Mouse (Mus musculus) splenic B cell, adult 2 months (primary cell): Measurements from ENCODE around the gene Pnrc1.

Source experiments
- DNase-seq: peaks from one replicate; pipeline ENCODE4 v3.0.0-alpha.2; 2011; ENCODE audit warnings: low read depth, low spot score
- H3K27me3 ChIP-seq: 2 replicates; pipeline ENCODE4 v1.6.1; 2012; ENCODE audit warnings: mild to moderate bottlenecking, low read length, moderate library complexity, mixed read lengths; ENCODE audit not compliant: control insufficient read depth, poor library complexity, insufficient read depth, severe bottlenecking
- H3K36me3 ChIP-seq: 2 replicates; pipeline ENCODE4 v1.6.1; 2012; ENCODE audit warnings: mild to moderate bottlenecking, low read length, moderate library complexity, mixed read lengths; ENCODE audit not compliant: control insufficient read depth, poor library complexity, insufficient read depth, severe bottlenecking

Gene Pnrc1

DNA sequence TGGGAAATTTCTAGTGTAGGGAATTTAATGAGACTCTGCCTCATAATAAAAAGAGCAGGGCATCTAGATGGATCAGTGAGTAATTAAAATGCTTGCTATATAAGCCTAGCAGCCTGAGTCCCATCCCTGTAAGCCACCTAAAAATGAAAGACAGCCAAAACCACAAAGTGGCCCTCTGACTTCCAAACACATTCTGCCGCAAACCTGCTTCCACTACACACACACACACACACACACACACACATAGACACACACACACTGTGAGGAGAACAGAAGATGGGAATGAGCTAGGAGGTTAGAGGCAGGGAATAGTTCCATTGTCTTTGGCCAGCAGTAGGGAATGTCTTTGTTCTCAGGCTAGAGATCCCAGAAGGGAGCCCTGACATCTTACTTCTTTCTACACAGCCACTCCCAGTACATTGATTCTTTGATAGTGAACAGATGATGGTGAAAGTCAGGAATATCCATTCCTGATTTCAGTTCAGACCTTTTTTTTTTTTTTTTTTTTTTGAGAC, 40.2 kb downstream of the Pnrc1 start:
- DNase-seq, result no peak
- H3K36me3 ChIP-seq, result peaks cover 3% of the 10 kb centered on the region
- no peaks in the 10 kb centered on the region for H3K27me3 ChIP-seq

DNA sequence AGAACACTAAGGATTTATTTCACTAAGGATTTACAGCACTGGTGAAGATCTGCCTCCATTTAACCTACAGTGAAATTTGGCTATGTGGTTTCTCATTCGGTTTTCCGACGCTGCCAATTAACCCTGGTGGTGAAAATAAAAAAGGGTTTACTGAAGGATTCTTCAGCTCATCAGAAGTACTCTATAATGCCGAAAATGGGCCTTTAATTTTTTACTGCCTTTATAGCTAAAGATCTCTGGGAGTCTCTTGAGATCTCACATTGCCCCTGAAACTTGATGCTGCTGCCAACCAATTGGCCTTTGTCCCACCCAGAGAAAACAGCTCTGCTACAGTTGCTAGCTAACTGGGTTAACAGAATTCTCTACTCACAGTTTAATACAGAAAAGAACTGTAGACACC, 41.0 kb downstream of the Pnrc1 start:
- Histone ChIP-seq H3K36me3 (peaks cover 8% of the 10 kb centered on the region), H3K27me3 (no peaks in the 10 kb centered on the region)
- DNase-seq, result no peak

DNA sequence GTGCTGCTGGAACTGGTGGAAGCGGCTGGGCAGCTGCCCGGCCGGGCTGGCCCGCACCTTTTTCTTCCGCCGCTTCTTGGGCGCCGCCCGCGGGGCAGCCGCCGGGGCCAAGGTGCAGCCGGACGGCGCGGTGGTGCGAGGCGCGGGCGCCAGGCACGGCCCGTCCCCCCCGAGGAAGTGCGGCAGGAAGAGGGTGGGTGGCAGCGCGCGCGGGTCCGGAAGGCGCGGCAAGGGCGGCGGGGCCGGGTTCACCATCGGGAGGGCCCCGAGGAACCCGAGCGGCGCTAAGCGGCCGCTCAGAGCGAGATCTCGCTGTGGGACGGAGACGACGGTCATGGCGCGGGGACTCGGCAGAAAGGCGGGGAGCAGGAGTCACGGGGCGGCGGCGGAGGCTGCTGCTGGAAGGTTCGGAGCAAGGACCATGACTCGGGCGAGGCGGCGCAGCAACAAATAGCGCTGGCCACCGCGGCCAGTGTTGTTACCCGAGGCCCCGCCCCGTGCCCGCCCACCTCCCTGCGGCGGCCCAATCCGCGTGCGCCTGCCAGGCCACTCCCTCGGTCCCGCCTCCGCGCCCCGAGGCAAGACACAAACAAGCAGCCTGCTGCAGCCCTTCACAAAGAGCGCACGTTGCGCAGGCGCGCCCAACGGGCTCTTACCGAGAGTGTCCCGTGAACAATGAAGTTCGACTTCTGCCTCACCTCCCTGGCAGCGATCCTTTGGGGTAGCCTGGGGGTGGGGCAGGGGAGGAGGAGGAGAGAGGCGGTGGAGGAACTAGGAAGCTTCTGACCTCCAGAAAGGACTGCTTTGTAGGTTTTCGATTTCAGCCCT, 41.7 kb downstream of the Pnrc1 start:
- Histone ChIP-seq H3K27me3 (no peaks in the 10 kb centered on the region), H3K36me3 (peaks cover 8% of the 10 kb centered on the region)
- peak; percentile 99 for DNase-seq

DNA sequence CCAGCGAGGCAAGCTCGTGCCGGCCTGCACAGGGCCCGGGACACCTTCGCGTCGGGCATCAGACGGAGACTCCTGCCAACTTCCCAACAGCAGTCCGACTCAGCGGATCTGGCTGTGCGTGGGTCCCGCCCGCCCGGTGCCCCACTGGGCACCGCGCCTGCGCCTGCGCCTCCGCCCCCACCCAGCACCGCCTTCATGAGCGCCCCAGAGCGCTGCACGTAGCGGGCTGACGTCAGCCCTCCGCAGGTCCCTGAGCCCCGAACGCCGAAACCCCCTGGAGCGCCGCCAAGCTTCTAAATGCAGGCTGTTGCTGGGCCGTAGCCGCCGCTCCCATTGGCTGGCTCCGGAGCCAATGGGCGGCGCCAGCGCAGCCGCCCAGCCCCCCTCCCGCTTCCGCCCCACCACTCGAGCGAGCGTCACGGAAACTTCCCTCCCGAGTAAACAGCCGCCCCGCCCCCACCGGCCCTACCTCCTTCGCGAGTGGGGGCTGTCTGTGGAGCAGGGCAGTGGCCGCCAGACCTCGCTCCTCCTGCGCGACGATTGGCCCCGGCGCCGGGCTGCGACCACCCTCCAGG, 42.4 kb downstream of the Pnrc1 start:
- peak; percentile 100 for DNase-seq
- Histone ChIP-seq H3K36me3 (peaks cover 8% of the 10 kb centered on the region), H3K27me3 (no peaks in the 10 kb centered on the region)

DNA sequence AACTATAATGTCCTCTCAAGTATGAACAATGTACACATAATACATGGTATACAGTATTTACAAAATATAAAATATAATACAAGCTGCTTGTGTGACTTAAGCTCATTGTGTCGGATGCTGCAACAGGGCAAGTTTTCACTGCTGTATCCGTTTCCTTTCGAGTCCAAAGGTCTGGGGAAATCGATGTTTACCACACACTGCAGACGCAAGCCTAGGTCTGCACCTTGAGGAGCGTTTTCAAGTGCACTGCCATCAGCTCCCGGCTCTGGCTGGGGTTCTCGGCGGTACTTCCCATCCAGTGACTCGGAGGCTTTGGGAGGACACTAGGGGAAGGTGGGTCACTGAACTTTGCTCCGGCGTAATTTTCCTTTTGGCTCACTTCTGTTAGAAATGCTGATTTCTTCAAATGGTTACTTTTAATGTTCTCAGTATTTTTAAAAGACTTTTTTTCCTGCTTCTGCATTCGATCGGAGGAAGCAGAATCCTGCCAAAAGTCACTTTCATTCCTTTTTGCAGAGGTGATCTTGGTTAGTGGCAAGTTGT, 44.0 kb downstream of the Pnrc1 start:
- no peak for DNase-seq
- no peaks in the 10 kb centered on the region for H3K27me3 ChIP-seq
- H3K36me3 ChIP-seq, result peaks cover 8% of the 10 kb centered on the region

DNA sequence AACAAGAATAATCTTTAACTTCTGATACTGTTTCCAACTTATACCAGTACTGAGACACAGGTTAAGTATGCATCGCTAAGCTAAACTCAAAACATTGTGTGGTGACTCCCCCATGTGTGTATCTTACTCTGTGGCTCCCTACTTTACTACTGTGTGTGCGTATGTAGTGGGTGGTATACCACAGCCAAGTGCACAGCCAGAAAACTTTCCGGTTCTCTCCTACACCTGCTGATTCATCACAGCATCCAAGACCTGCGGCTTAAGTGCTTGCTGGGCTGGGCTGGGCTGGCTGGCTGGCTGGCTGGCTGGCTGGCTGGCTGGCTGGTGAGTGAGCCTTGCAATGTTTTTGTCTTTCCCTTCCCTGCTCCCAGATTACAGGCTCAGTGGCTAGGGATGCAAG, 46.0 kb downstream of the Pnrc1 start:
- Histone ChIP-seq H3K36me3 (peaks cover 8% of the 10 kb centered on the region), H3K27me3 (no peaks in the 10 kb centered on the region)
- peak; percentile 33 for DNase-seq

DNA sequence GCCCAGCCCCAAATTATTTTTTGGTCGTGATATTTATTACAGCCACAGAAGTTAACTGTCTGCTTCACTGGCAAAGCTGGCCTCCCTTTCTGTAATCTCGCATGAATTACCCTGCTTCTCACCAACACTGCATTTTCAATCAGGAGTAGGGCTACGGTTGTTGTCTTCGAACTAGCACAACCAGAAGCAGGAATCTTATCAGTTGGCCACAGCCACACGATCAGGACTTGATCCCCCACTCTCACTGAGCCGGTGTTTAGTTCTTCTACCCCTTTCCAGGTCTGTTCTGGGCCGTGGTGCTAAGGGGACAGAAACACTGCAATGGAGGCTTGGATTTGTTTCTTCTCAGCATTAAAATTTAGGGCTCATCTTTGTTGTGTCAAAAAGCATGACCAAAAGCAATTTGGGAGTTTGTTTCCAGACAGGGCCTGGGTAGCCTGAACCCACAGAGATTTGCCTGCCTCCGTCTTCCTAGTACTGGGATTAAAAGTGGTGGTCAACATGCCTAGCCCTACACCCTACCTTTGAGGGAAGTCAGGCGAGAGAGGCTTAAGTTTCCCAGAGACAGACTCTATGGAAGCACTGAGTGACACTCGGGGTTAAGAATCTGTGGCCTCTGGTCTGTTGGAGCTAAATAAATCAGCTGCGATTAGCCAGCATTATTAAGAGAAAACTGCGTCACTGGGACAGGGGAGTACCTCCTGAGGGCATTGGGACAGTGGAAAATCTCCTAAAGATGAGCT, 46.8 kb downstream of the Pnrc1 start:
- Histone ChIP-seq H3K27me3 (no peaks in the 10 kb centered on the region), H3K36me3 (peaks cover 8% of the 10 kb centered on the region)
- no peak for DNase-seq

DNA sequence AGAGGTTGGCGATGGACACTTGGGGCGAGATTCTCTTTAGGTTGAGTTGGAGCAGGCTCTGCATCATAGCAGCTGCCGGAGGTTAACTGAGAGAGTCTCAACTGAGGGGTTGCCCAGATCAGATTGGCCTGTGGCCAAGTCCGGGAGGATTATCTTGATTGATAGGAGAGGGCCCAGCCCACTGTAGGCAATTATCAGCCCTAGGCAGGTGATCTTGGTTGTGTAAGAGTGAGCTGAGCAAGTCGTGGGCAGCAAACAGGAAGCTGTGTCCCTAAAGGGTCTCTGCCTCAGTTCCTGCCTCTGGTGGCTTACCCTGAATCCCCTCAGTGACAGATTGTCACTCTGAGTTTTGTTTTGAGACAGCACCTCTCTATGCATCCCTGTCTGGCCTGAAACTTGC, 47.4 kb downstream of the Pnrc1 start:
- H3K27me3 ChIP-seq, result no peaks in the 10 kb centered on the region
- DNase-seq, result peak; percentile 37
- H3K36me3 ChIP-seq, result peaks cover 8% of the 10 kb centered on the region

DNA sequence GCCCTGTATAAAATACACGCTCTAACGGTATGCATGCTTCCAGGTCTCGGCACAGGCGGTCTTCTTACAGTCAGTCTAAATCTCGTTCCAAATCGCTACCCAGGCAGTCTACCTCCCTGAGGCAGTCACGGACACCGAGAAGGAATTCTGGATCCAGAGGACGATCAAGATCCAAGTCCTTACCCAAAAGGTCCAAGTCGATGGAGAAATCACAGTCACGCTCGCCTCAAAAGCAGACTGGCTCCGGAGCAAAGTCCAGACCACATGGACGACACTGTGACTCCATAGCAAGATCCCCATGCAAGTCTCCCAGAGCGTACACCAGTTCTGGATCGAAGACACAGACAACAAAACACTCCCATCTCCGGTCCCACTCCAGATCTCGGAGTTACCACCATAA, 59.1 kb downstream of the Pnrc1 start:
- no peaks in the 10 kb centered on the region for H3K27me3 ChIP-seq
- no peak for DNase-seq
- no peaks in the 10 kb centered on the region for H3K36me3 ChIP-seq

DNA sequence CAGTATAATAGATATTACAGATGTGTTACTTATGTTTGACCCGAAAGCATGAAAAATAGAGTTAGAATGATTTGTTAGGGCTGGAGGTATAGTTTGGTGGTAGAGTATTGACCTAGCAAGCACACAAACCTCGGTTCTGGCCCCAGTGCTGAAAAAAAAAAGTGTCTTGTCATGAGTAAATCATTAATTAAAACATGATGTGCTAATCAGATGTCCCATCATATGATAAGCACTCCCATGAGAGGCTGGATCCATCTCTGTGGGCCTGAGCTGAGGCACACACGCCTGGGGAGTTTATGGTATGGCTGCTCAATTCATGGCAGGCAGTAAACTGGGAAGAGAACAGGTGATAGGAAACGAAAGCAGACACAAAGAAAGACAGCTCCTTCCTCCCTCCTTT, 60.3 kb downstream of the Pnrc1 start:
- no peak for DNase-seq
- Histone ChIP-seq H3K27me3 (no peaks in the 10 kb centered on the region), H3K36me3 (no peaks in the 10 kb centered on the region)

DNA sequence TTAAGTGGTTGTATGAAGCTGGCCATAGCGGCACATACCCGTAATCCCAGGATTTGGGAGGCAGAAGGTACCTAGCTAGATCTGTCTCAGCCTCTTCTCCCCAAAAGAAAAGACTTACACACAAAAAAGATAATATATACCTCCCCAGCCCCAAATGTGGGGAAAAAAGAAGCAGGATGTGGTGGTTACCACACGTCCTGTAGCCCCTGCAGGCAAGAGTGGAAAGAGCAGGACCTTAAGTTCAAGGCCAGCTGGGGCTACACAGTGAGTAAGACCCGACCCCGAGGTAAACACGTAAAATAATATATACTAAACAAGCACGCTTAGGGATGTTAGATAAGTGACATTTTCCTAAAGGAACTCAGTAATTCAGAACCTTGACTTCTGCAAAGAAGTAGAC, 62.8 kb downstream of the Pnrc1 start:
- DNase-seq, result no peak
- Histone ChIP-seq H3K36me3 (no peaks in the 10 kb centered on the region), H3K27me3 (no peaks in the 10 kb centered on the region)

DNA sequence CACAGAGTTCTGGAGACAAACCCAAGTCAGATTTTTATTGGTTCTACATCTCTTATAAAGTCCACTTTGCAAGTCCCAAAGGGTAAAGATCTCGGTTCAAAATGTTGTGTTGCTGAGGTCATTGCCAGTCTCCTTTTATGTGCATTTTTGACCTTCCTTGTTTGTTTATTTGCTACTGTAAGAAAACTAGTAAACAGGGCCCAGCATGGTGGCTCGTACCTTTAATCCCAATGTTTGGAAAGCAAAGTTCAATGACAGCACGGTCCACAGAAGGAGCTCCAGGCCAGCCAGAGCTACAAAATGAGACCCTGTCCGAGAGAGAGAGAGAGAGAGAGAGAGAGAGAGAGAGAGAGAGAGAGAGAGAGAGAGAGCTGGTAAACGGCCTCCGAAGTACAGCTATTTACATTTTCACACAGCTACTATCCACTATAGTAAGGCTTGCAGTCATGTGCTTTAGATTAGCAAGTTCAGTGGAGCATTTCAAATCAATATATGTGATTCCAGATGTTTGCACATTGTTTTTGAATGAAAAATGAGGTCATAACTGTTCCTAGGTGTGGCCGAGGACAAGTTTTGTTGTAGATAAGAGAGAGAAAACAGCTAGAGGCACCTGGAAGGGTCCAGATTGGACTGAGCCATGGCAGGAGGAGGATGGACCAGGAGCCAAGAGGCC, 65.8 kb downstream of the Pnrc1 start:
- H3K27me3 ChIP-seq, result no peaks in the 10 kb centered on the region
- DNase-seq, result no peak
- no peaks in the 10 kb centered on the region for H3K36me3 ChIP-seq

DNA sequence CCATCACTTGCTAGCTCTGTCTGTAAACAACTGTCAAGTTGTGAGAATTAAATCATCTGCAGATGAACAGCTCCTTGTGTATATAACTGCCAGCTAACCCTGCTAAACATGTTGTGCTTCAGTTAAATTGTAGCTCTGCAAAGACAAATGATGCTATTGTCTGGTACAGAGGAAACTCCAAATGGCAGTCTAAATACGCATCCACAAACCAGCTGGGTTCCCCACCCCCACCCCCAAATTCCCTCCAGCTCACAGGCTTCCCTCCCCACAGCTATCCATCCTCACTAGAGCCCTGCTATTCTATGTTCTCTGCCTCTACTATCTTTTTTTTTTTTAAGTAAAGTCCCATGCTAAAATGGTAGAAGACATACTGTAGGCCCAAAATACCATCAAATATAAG, 68.1 kb downstream of the Pnrc1 start:
- H3K27me3 ChIP-seq, result no peaks in the 10 kb centered on the region
- no peak for DNase-seq
- no peaks in the 10 kb centered on the region for H3K36me3 ChIP-seq
